Mouse (Mus musculus): ENCODE data around the gene Zfp618.

- TF ChIP-seq POLR2A (IDR thresholded peaks at IDR 0.05; ENCODE audit: low read depth, low read length) = no peak
- no peak for TF ChIP-seq CTCF (IDR thresholded peaks at IDR 0.05; ENCODE audit: borderline replicate concordance, insufficient read depth, low read length)
Observed at GRCm38 (mm10) chr4:63026286-63026685, 60.9 kb downstream of the Zfp618 start.

Data from embryonic fibroblast, embryonic 13.5 days (primary cell).